10 mouse cellular contexts compared by ENCODE assay signal in the genomic region with DNA sequence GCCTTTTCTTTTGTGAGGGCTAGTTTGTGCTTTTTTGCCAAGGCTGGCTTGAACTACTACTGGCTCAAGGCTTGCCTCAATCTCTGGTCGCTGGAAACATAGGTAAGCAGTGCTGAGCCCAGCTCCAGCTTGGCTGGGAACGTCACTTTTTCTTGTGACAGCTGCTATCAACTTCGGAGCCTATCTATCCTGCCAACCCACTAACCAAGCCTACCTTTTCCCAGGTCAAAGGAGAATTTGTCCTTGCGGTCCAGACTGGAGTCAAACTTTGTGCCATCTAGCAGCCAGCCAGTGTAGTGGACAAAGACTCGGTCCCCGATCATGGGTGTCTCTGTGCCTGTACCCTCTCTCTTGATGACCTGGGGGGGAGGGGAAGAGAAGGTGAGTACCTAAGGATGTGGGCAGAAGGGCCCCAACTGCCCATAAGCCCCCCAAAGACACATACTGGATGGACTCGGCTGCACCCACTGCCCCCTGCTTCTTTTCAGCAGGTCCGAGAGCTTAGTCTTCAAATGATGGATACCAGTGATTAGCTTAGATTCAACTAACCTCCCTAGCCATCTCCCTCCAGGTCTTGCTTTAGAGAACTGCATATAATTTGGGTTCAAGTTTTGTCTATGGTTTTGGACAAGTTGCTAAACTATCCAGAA. TPM values are rescaled to one million over a fixed set of nuclear protein-coding genes. Genes with fewer than 3 reads are reported as not detected.
DNase-seq lines count a peak whose midpoint lies in the region; ATAC-seq and TF ChIP-seq lines count a peak whose summit lies in the region.
"Had no signal": no experiment of that assay in that cellular context is flagged by ENCODE, and none has a peak within 500 bp of the region (broad histone marks: within the 10 kb centered on the region; RNA-seq: fewer than 3 reads in every experiment).

No protein-coding gene starts in this region.

- H3K27me3 ChIP-seq in cerebellum, adult 2 months (ENCODE audit: control insufficient read depth, insufficient read depth, low read length): no peaks in the 10 kb centered on the region
- H3K27me3 ChIP-seq in E14TG2a.4 (ENCODE audit: insufficient read depth, low read length): no peaks in the 10 kb centered on the region
- H3K27me3 ChIP-seq in heart, embryonic 16.5 days (ENCODE audit: control insufficient read depth, insufficient read depth, low read length): no peaks in the 10 kb centered on the region
- no peaks in the 10 kb centered on the region for H3K27me3 ChIP-seq in liver, embryonic 14.5 days (ENCODE audit: control insufficient read depth, insufficient read depth, low read length)

- WGBS in cerebellum, adult 2 months: 60% methylated on average over 8 of the region's 8 CpGs
- WGBS in heart, embryonic 16.5 days: 81% methylated on average over 8 of the region's 8 CpGs
- WGBS in liver, embryonic 14.5 days (ENCODE audit: insufficient replicate concordance): 74% methylated on average over 8 of the region's 8 CpGs

- H3K4me2 ChIP-seq in heart, embryonic 16.5 days (ENCODE audit: low read depth, low read length): peak overlapping the region; percentile 88
- peak overlapping the region; percentile 99 for H3K4me2 ChIP-seq in liver, embryonic 14.5 days (ENCODE audit: low read depth)

- ATAC-seq in heart, embryonic 16.5 days (replicated peaks; ENCODE audit: extremely low read depth, insufficient read depth, low FRiP score): no peak
- no peak for ATAC-seq in liver, embryonic 14.5 days (ENCODE audit: insufficient read depth)

- TF ChIP-seq EP300 in liver, embryonic 14.5 days (IDR thresholded peaks at IDR 0.05; ENCODE audit: low read depth): no peak

- H3K36me3 ChIP-seq in E14TG2a.4 (ENCODE audit: insufficient read depth, low read length): peaks cover 61% of the 10 kb centered on the region
- H3K36me3 ChIP-seq in heart, embryonic 16.5 days (ENCODE audit: control insufficient read depth, insufficient read depth): peaks cover 48% of the 10 kb centered on the region
- H3K36me3 ChIP-seq in liver, embryonic 14.5 days (replicated peaks; ENCODE audit: control insufficient read depth, insufficient read depth, low read depth): peaks cover 41% of the 10 kb centered on the region

- no peak overlapping the region; the same call in 1 of the 2 replicates for H3K9ac ChIP-seq in heart, embryonic 16.5 days (ENCODE audit: low read length)
- no peak overlapping the region for H3K9ac ChIP-seq in liver, embryonic 14.5 days (replicated peaks)

- no peak for TF ChIP-seq CTCF in cerebellum, adult 2 months (IDR thresholded peaks at IDR 0.05; ENCODE audit: borderline replicate concordance, insufficient read depth, low read depth, low read length)
- TF ChIP-seq CTCF in E14TG2a.4 (conservative IDR thresholded peaks at IDR 0.05; ENCODE audit: low read length): no peak
- TF ChIP-seq CTCF in liver, embryonic 14.5 days (IDR thresholded peaks at IDR 0.05; ENCODE audit: low read depth): no peak

- DNase-seq in cerebellum, adult 2 months: no peak
- no peak for DNase-seq in cerebellum, adult 8-10 months
- no peak for DNase-seq in liver, embryonic 14.5 days (ENCODE audit: low read depth in 3 of 3, low spot score in 3 of 3)
- no peak for DNase-seq in adrenal gland, adult 18-20 months (ENCODE audit: low spot score in 2 of 2)
- no peak for DNase-seq in adrenal gland, postnatal 14 days
- no peak for DNase-seq in ovary, adult 18-20 months (ENCODE audit: low spot score)
- DNase-seq: adrenal gland, postnatal 10 days; left cerebral cortex, postnatal 4 days had no signal

- peak overlapping the region; percentile 1 for H3K4me3 ChIP-seq in cerebellum, adult 2 months (replicated peaks; ENCODE audit: insufficient read depth, low read depth, low read length)
- H3K4me3 ChIP-seq in E14TG2a.4 (replicated peaks; ENCODE audit: low read length): peak overlapping the region; percentile 99
- peak overlapping the region; percentile 71 for H3K4me3 ChIP-seq in heart, embryonic 16.5 days (ENCODE audit: low read length)
- peak overlapping the region in 1 of 2 experiments; percentile 95; a peak in 2 of 4 replicates for H3K4me3 ChIP-seq in liver, embryonic 14.5 days (ENCODE audit: insufficient read depth in 1 of 2, low read depth in 2 of 2, low read length in 2 of 2)

- H3K4me1 ChIP-seq in cerebellum, adult 2 months (ENCODE audit: control insufficient read depth, insufficient read depth, low read length): peaks cover 32% of the 10 kb centered on the region
- peaks cover 72% of the 10 kb centered on the region for H3K4me1 ChIP-seq in E14TG2a.4 (replicated peaks; ENCODE audit: low read depth, low read length)
- H3K4me1 ChIP-seq in heart, embryonic 16.5 days (ENCODE audit: control insufficient read depth, insufficient read depth, low read length): peaks cover 39% of the 10 kb centered on the region
- H3K4me1 ChIP-seq in liver, embryonic 14.5 days (replicated peaks; ENCODE audit: control insufficient read depth in 2 of 2, insufficient read depth in 2 of 2, low read length in 1 of 2): peaks cover 18 to 21% of the 10 kb centered on the region in 2 experiments; a peak in 3 of 4 replicates

- TF ChIP-seq POLR2A in cerebellum, adult 2 months (IDR thresholded peaks at IDR 0.05; ENCODE audit: borderline replicate concordance, insufficient read depth, low read length): no peak

- H3K9me3 ChIP-seq in E14TG2a.4 (ENCODE audit: low read length): no peaks in the 10 kb centered on the region
- no peaks in the 10 kb centered on the region for H3K9me3 ChIP-seq in heart, embryonic 16.5 days (replicated peaks; ENCODE audit: control insufficient read depth, low read length)
- H3K9me3 ChIP-seq in liver, embryonic 14.5 days (ENCODE audit: control insufficient read depth, low read length): no peaks in the 10 kb centered on the region

- no peak overlapping the region for H3K27ac ChIP-seq in cerebellum, adult 2 months (ENCODE audit: insufficient read depth, low read length)
- H3K27ac ChIP-seq in heart, embryonic 16.5 days (ENCODE audit: low read length): no peak overlapping the region
- no peak overlapping the region for H3K27ac ChIP-seq in liver, embryonic 14.5 days

RNA-seq across cellular contexts. Expression of a gene that starts 2.0 kb away (rescaled TPM):
- 249 and 256 TPM in 2 replicates for polyA plus RNA-seq in cerebellum, adult 2 months (2012; rRNA removed)
- 281 and 301 TPM in 2 replicates for polyA plus RNA-seq in heart, embryonic 16.5 days (2015; fragmentation: Nextera tagmentation; extraction: Ambion mirVana)
- polyA plus RNA-seq in liver, embryonic 14.5 days (2012; rRNA removed): 86.7 and 121 TPM in 2 replicates
- 158 and 179 TPM in 2 replicates for polyA plus RNA-seq in liver, embryonic 14.5 days (2014; fragmentation: Nextera tagmentation; extraction: Ambion mirVana)
- total RNA-seq in adrenal gland, adult 18-20 months (2021): 100 to 1,000 TPM; 297 to 351 TPM
- total RNA-seq in adrenal gland, postnatal 14 days (2021): 198 and 230 TPM in 2 replicates

RNA-seq across cellular contexts. Expression of a gene that starts 11.8 kb away (rescaled TPM):
- polyA plus RNA-seq in cerebellum, adult 2 months (2012; rRNA removed): 48.1 and 52.5 TPM in 2 replicates
- polyA plus RNA-seq in heart, embryonic 16.5 days (2015; fragmentation: Nextera tagmentation; extraction: Ambion mirVana): 28.4 and 35.6 TPM in 2 replicates
- polyA plus RNA-seq in liver, embryonic 14.5 days (2012; rRNA removed): 9.4 and 9.8 TPM in 2 replicates
- polyA plus RNA-seq in liver, embryonic 14.5 days (2014; fragmentation: Nextera tagmentation; extraction: Ambion mirVana): 8.7 and 11.9 TPM in 2 replicates
- 10 to 100 TPM; 16.4 to 27.2 TPM for total RNA-seq in adrenal gland, adult 18-20 months (2021)
- 21.6 and 35.8 TPM in 2 replicates for total RNA-seq in adrenal gland, postnatal 14 days (2021)

RNA-seq across cellular contexts. Expression of a gene that starts 37.4 kb away (rescaled TPM):
- polyA plus RNA-seq in cerebellum, adult 2 months (2012; rRNA removed): 52.2 and 59.6 TPM in 2 replicates
- polyA plus RNA-seq in heart, embryonic 16.5 days (2015; fragmentation: Nextera tagmentation; extraction: Ambion mirVana): 3.4 and 4.1 TPM in 2 replicates
- polyA plus RNA-seq in liver, embryonic 14.5 days (2012; rRNA removed): 0.70 and 0.95 TPM in 2 replicates
- polyA plus RNA-seq in liver, embryonic 14.5 days (2014; fragmentation: Nextera tagmentation; extraction: Ambion mirVana): 1.3 and 1.5 TPM in 2 replicates
- total RNA-seq in adrenal gland, adult 18-20 months (2021): 1 to 10 TPM; 2.0 to 2.7 TPM
- 2.7 and 2.9 TPM in 2 replicates for total RNA-seq in adrenal gland, postnatal 14 days (2021)

Comparison
In these comparisons a context has a peak if more than half of its experiments do, and no peak if none do; other contexts are left out.
1. RNA of a gene that starts 37.4 kb away (polyA plus RNA-seq): 52.2 to 59.6 TPM in cerebellum, adult 2 months; 3.4 to 4.1 TPM in heart, embryonic 16.5 days and 0.70 to 1.5 TPM in liver, embryonic 14.5 days; every median in the first group is over 10 times any median in the second.